Mouse (Mus musculus) megakaryocyte progenitor cell, adult 5-6 weeks (primary cell): ENCODE data around the gene Tbx3. TPM values are rescaled to one million over a fixed set of nuclear protein-coding genes. Genes with fewer than 3 reads are reported as not detected.
A peak's percentile ranks its signal among the peaks of the same experiment; 100 is the strongest.

ENCODE experiments used
- ATAC-seq: replicated peaks from 2 replicates; pipeline ENCODE4 v1.8.0; 2016; ENCODE audit warnings: mild to moderate bottlenecking, moderate TSS enrichment, inconsistent platforms; ENCODE audit not compliant: poor library complexity
- total RNA-seq, 2 experiments: library from RNA; stranded (forward) in 1 of 2; stranded (reverse) in 1 of 2; fragments of 157-497, 149-512 nt in 1 of 2; fragments of 200-1000 nt in 1 of 2; gene quantifications; 2 replicates each; pipeline versions ENCODE4 v1.2.3 to v1.2.4; 2015 to 2017

Tbx3 gene
- not detected in 2 replicates for total RNA-seq (2015)
- not detected in 2 replicates for total RNA-seq (2017)

GRCm38 (mm10) chr5:119670566-119671108, at the start of gene Tbx3:
Gene Tbx3 (plus strand): TSS chr5:119670669.
- peak; percentile 92 for ATAC-seq

- no peak for ATAC-seq
Measured at GRCm38 (mm10) chr5:119622076-119622475, 48.4 kb upstream of the Tbx3 start.

- no peak for ATAC-seq
Measured at GRCm38 (mm10) chr5:119624554-119624953, 45.9 kb upstream of the Tbx3 start.

- ATAC-seq = no peak
Measured at GRCm38 (mm10) chr5:119625603-119626002, 44.9 kb upstream of the Tbx3 start.

- ATAC-seq = no peak
Measured at GRCm38 (mm10) chr5:119626154-119626553, 44.3 kb upstream of the Tbx3 start.

DNA sequence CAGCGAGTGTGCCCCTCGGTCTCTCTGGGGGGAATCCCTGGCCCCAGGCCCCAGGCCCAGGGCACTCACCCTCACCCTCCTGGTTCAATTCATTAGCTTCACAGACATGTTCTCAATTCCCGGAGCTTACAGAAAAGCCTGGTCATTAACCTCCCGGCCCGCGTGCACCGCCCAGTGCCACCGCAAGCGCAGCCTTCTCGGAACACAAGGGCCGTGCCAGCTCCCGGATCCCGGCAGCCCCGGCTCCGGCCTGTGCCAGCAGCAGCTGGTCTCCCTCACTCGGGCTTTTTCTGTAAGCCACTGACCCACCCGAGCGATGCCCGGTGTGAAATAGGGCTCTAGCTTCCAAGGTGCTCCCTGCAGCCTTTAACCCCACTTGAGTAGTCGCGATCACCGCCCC, 43.8 kb upstream of the Tbx3 start:
- ATAC-seq = no peak

DNA sequence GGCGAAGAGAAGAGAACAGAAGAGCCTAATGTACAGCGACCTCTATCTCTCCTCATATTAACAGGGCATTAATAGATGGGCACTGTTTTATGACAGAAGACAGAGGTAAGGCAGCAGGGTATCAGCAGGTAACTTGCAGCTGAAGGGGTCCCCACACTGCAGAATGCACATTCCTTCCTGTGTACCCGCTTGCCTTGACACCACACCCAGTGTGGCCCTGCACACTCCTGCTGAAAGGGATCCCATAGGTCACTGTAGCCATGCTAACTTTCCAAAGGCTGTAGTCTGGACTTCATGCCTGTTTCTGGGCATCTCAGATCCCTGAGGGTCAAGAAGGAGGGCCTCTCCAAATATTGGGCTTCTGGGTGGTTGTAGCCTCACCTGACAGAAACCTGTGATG, 42.4 kb upstream of the Tbx3 start:
- no peak for ATAC-seq

GRCm38 (mm10) chr5:119628746-119629327, 41.6 kb upstream of the Tbx3 start:
- no peak for ATAC-seq

DNA sequence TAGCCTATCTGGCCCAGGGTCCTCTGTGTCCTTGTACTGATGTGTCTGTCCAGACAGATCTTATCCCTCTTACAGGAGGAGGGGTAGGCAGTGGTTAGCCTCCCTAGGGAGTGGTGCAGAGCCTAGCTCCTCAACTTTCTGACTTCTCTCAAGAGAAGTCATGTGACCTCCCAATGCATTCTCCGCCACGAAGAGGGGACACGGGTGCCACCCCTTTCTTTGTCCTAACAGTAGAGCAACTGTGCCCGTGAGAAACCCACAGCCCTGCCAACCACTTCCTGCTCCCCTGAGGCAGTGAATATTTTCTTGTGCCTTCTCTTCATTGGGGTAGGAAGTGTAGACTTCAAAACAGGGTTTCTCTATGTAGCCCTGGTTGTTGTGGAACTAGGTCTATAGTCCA, 36.9 kb upstream of the Tbx3 start:
- ATAC-seq = peak; percentile 51

DNA sequence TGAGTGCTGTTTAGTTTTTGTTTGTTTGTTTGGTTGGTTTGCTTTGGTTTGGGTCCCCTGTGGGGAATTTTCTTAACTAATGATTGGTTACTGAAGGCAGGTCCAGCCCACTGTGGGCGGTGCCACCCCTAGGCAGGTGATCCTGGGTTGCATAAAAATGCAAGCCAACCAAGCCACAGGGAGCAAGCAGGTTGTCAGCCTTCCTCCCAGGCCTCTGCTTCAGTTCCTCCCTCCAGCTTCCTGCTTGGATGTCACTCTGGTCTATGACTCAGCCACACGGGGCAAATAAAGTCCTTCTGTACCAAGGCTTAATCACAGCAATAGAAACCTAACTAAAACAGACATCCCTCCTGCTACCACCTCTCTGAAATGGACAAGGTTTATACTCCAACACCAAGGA, 35.6 kb upstream of the Tbx3 start:
- peak; percentile 73 for ATAC-seq

DNA sequence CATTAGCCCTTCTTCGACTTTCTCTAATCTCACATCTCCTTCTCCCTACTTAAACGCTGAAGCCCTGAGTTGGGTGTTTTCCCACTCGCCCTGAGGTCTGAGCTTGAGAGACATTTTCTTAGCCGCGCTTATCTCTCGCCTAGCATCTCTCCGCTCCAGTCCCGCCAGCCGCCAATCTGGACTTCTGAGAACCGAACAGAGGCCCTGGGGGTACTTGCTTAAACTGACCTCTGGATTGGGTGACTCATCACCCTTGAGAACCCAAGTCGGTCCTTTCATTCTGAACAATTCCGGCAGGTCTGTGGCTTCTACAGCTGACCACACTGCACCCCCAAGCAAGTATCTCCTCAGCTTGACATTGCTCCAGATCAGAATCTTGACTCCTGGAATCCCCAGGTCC, 32.2 kb upstream of the Tbx3 start:
- no peak for ATAC-seq

- ATAC-seq = no peak
Measured at GRCm38 (mm10) chr5:119641094-119641493, 29.4 kb upstream of the Tbx3 start.

- no peak for ATAC-seq
Measured at GRCm38 (mm10) chr5:119641714-119642113, 28.8 kb upstream of the Tbx3 start.

DNA sequence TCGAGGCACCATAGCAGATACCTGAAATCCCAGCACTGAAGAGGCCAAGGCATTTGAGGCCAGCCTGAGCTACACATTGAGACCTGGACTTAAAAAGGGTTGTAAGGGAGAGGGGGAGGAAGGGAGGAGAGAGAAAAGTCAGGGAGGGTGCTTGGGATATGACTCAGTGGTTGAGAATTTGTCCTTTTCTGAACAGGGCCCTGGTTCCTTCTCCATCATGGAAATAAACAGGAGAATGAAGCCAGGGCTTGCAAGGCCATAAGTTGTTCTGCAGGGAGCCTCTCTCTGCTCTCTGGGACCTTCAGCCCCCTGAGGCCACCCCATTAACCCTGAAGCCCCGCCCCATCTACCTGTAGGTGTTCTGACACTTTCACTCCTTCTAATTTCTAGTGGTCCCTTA, 23.5 kb upstream of the Tbx3 start:
- no peak for ATAC-seq

GRCm38 (mm10) chr5:119651135-119651965, 19.1 kb upstream of the Tbx3 start:
- no peak for ATAC-seq

DNA sequence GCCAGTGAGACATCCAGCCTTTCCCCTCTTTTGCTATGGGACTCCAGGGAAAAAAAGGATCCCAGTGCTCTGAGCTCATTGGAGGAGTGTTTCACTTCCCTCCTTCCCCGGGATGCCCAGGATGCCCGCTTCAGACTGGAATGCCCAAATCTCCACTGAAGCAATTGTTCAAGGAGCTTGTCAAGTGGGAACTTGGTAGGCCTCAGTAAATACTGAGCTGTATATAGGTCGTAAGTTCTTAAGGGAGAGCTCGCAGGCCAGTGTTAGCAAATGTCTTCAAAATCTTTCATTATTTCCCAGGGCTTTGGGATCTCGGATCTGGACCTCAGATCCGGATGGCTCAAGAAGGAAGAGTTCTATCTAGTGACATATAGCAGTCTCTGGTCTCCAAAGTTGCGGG, 14.1 kb upstream of the Tbx3 start:
- no peak for ATAC-seq

- ATAC-seq = no peak
Measured at GRCm38 (mm10) chr5:119656856-119657255, 13.6 kb upstream of the Tbx3 start.

GRCm38 (mm10) chr5:119657362-119657761, 13.1 kb upstream of the Tbx3 start:
- ATAC-seq = no peak

- ATAC-seq = no peak
Measured at GRCm38 (mm10) chr5:119657804-119658203, 12.7 kb upstream of the Tbx3 start.

DNA sequence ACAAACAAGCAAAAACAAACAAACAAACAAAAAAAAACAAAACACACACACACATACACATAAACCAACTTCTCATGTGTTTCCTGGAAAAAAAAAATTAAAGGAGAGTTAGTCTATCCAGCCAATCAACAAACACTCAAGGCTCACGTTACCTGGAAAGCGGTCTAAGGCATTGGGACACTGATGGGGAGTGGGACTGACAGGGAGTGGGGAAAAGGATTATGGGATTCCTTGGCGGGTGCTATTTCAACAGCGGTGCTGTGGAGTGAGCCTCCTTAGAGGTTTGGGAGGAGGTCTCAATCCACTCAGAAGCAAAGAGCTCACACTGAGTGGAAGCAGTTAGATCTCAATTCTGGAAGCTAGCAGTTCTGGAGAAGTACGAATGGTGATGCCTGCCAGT, 12.1 kb upstream of the Tbx3 start:
- no peak for ATAC-seq

DNA sequence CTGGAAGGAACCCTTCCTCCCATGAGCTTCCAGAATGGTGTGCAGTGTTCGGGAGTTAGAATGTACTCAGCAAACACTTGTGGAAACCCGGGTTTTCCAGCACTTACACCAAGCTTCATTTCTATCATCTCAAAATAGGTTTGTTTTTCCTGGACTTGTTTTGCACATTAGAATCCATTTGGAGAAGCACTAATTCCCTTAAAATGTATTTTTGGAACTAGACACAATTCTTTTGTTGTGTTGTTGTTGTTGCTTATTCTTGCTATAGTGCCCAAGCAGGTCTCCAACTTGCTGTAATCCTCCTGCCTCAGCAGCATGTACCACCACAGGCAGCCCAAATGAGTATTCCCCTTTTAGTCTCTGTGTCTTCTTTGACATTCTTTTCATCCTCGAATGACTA, 11.4 kb upstream of the Tbx3 start:
- ATAC-seq = no peak
